Mouse (Mus musculus) gastrocnemius, postnatal 4 days (tissue): ENCODE data around the gene Rrn3. TPM values are rescaled to one million over a fixed set of nuclear protein-coding genes. Genes with fewer than 3 reads are reported as not detected.

Experiments
- DNase-seq, 2 experiments: peaks; one replicate each; pipeline ENCODE4 v3.0.0; 2021 to 2022; ENCODE audit warnings: low spot score in 2 of 2, mixed read lengths in 2 of 2
- microRNA-seq: library from miRNA; unstranded; fragments of <30 nt; microRNA quantifications from one replicate; pipeline ENCODE4 v1.2.0, GENCODE M21; 2021
- total RNA-seq, 2 experiments: library from RNA; stranded (reverse); gene quantifications; 2 replicates each; pipeline ENCODE4 v1.2.3; 2021

The Rrn3 gene
- total RNA-seq, 2 experiments from 2014 or later: 27.2 to 32.1 TPM

DNA sequence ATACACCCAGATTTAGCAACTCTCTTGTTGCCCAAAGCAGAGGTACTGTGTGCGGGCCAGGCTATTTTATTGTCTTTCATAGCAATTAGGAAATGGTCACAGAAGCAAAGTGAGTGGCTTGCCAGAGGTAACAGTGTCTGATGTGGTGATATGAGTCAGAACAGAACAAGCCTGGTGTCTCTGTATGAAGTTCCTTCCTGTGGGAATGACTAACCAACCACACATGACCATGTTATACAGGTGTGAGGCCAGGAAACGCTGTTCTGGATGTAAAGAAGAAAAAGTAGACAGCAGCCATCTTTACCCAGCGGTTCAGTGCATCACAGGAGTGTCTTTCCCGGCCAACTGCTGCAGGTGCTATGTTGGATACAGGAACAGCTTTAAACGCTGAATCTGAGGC lies 64.5 kb downstream of the Rrn3 start:
- DNase-seq: no peak

DNA sequence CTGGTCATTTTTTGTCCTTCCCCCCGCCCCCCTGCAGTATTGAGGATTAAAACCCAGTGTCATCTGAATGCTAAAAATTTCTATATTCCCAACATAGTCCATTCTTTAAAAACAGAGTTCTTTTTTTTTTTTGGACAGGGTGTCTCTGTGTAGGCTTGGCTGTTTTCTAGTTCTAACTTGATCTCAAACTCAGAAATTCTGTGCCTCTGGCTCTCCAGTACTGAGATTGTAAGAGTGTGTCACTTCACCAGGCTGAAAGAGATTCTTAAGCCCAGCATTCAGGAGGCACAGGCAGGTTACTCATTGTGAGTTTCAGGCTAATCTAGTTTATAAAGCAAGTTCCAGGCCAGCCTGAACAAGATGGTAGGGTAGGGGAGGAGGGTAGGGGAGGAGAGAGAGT lies 66.2 kb downstream of the Rrn3 start:
- no peak for DNase-seq

DNA sequence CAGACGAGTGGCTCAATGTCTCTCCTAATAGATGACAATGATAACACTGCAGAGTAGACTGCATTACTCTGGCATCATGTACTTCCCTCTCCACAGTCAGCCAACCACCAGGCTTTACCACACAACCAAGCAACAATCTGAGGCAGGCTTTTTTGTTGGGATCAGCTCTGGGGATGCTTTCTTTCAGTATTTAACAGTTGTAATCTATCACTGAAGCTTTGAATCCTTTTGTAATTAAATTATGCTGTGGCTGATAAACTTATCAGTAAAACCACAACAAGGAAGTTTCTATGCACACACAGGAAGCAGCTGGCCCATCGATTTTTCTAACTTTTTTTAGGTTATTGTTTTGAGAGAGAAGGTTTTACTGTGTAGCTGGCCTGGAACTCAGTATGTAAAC lies 67.8 kb downstream of the Rrn3 start:
- DNase-seq: no peak

DNA sequence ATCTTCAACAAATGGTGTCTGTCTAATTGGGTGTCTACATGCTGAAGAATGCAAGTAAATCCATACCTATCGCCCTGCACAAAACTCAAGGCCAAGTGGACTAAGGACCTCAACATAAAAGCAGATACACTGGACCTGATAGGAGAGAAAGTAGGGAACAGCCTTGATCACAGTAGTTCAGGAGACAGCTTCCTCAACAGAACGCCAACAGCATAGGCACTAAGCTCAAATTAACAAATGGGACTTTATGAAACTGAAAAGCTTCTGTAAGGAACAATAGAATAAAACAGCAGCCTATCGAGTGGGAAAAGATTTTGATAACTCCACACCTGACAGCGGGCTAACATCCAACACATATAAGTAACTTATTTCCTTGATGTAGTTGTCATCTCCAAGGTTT lies 70.9 kb downstream of the Rrn3 start:
- no peak for DNase-seq

DNA sequence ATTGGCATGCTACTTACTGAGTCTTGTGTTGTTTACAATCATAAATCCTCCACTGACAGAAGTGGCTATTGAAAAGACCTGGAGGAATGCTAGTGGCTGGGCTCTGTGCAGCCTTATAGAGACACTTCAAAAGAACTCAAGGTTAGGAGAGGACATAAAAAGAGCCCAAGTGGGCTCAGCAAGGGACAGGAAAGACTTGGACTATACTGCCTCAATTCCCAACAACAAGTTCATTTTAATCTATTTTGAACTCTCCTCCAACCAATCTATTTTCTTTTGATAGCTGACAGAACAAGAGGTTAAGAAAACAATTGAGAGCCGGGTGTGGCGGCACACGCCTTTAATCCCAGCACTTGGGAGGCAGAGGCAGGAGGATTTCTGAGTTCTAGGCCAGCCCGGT lies 73.4 kb downstream of the Rrn3 start:
- DNase-seq: no peak

Small RNAs within 50 kb of the gene (microRNA-seq; reads per million reads assigned to microRNA genes)
- gene Gm27734: not detected

Other genes with a start within 250 kb of the Rrn3 start
- 10 to 100 TPM; 17.5 to 19.9 TPM for gene Parn, start 112.5 kb upstream of the Rrn3 start, total RNA-seq
- gene Bfar, start 108.8 kb upstream of the Rrn3 start, total RNA-seq: 10 to 100 TPM; 35.5 to 41.0 TPM
- gene 3110001I22Rik, start 108.8 kb upstream of the Rrn3 start, total RNA-seq: 1 to 10 TPM; 3.7 to 4.0 TPM
- gene Pla2g10, start 49.7 kb upstream of the Rrn3 start, total RNA-seq: not detected
- 10 to 100 TPM; 66.6 to 72.3 TPM for gene Ntan1, start 38.1 kb downstream of the Rrn3 start, total RNA-seq
- 10 to 100 TPM; 57.9 to 73.5 TPM for gene Pdxdc1, start 122.4 kb downstream of the Rrn3 start, total RNA-seq
- 1 to 10 TPM; 1.9 to 3.5 TPM for gene Mpv17l, start 122.5 kb downstream of the Rrn3 start, total RNA-seq
- under 1 TPM; 0.20 to 0.36 TPM for gene 2900011O08Rik, start 205.9 kb downstream of the Rrn3 start, total RNA-seq
- gene Ifitm7, start 206.2 kb downstream of the Rrn3 start, total RNA-seq: not detected